Mouse (Mus musculus) left cerebral cortex, adult 9 months (tissue): ENCODE measurements around the gene Fstl3.
A peak's percentile ranks its signal among the peaks of the same experiment; 100 is the strongest.

Source experiments
- DNase-seq, 2 experiments: peaks; one replicate each; pipeline ENCODE4 v3.0.0; 2022; ENCODE audit warnings: low spot score in 2 of 2

Fstl3 gene

GRCm38 (mm10) chr10:79760603-79761143 lies 16.4 kb upstream of the Fstl3 start:
- DNase-seq, result no peak

GRCm38 (mm10) chr10:79762875-79763274 lies 14.2 kb upstream of the Fstl3 start:
- no peak for DNase-seq

GRCm38 (mm10) chr10:79764234-79764633 lies 12.8 kb upstream of the Fstl3 start:
- no peak for DNase-seq

GRCm38 (mm10) chr10:79765228-79765745 lies 11.8 kb upstream of the Fstl3 start:
- DNase-seq, result no peak

GRCm38 (mm10) chr10:79766001-79766507 lies 11.0 kb upstream of the Fstl3 start:
- DNase-seq, result no peak

GRCm38 (mm10) chr10:79766508-79767325 lies 10.4 kb upstream of the Fstl3 start, which contains the start of gene Rnf126:
Gene Rnf126 (minus strand): TSS chr10:79766952.
- DNase-seq, result peak; percentile 98 to 99

GRCm38 (mm10) chr10:79767372-79768244 lies 9.5 kb upstream of the Fstl3 start:
- peak; percentile 95 to 96 for DNase-seq

GRCm38 (mm10) chr10:79768400-79768799 lies 8.7 kb upstream of the Fstl3 start:
- peak in 1 of 2 experiments; percentile 82 for DNase-seq

GRCm38 (mm10) chr10:79769329-79769728 lies 7.7 kb upstream of the Fstl3 start:
- DNase-seq, result no peak

- DNase-seq, result no peak
Observed at GRCm38 (mm10) chr10:79772320-79772719, 4.8 kb upstream of the Fstl3 start.

GRCm38 (mm10) chr10:79773208-79773607 lies 3.9 kb upstream of the Fstl3 start:
- DNase-seq, result no peak

GRCm38 (mm10) chr10:79774486-79775279 lies 2.4 kb upstream of the Fstl3 start:
- peak in 1 of 2 experiments; percentile 3 for DNase-seq

- no peak for DNase-seq
Observed at GRCm38 (mm10) chr10:79778006-79778405, 934 bp downstream of the Fstl3 start.

- DNase-seq, result no peak
Observed at GRCm38 (mm10) chr10:79779193-79779592, 2.1 kb downstream of the Fstl3 start.

GRCm38 (mm10) chr10:79779784-79780663 lies 3.0 kb downstream of the Fstl3 start:
- DNase-seq, result peak; percentile 97

GRCm38 (mm10) chr10:79780664-79781015 lies 3.6 kb downstream of the Fstl3 start:
- DNase-seq, result no peak

GRCm38 (mm10) chr10:79781139-79781538 lies 4.1 kb downstream of the Fstl3 start:
- peak in 1 of 2 experiments; percentile 30 for DNase-seq

GRCm38 (mm10) chr10:79781956-79782355 lies 4.9 kb downstream of the Fstl3 start:
- no peak for DNase-seq

GRCm38 (mm10) chr10:79783050-79783449 lies 6.0 kb downstream of the Fstl3 start:
- DNase-seq, result no peak
